8 mouse cellular contexts compared by ENCODE assay signal in the genomic region with DNA sequence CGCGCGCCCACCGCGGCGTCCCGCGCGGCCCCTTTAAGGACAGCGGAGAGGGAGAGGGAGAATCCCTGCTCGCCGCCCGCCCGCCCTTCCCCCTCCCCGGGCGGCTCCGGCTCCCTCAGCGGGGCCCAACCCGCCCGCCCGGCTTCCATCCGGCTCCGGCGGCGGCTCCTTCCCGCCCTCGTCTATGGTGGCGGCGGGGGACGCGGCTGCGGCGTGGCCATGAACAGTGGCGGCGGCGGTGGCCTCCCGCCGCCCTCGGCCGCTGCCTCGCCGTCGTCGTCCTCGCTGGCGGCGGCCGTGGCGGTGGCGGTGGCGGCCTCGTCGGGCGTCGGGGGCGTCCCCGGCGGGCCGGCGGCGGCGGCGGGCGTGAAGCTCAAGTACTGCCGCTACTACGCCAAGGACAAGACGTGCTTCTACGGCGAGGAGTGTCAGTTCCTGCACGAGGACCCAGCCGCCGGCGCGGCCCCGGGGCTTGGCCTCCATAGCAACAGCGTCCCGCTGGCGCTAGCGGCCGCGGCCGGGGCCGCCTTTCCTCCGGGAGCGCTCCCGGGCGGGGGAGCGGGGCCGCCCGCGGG. TPM values are rescaled to one million over a fixed set of nuclear protein-coding genes. Genes with fewer than 3 reads are reported as not detected.
A peak's percentile ranks its signal among the peaks of the same experiment; 100 is the strongest.
DNase-seq lines count a peak whose midpoint lies in the region; ATAC-seq lines count a peak whose summit lies in the region.

No protein-coding gene starts in this region.

- no peaks in the 10 kb centered on the region for H3K36me3 ChIP-seq in forebrain, embryonic 12.5 days (replicated peaks)
- 0 out of 2 replicates have a peak, but pooled peaks cover 3% of the 10 kb centered on the region for H3K36me3 ChIP-seq in hindbrain, embryonic 15.5 days
- peaks cover 6% of the 10 kb centered on the region; the same call in 1 of the 2 replicates for H3K36me3 ChIP-seq in limb, embryonic 12.5 days
- no peaks in the 10 kb centered on the region for H3K36me3 ChIP-seq in midbrain, embryonic 13.5 days

- peak overlapping the region; percentile 99 for H3K4me3 ChIP-seq in forebrain, embryonic 12.5 days (replicated peaks)
- peak overlapping the region; percentile 96 for H3K4me3 ChIP-seq in hindbrain, embryonic 15.5 days
- H3K4me3 ChIP-seq in limb, embryonic 12.5 days (replicated peaks) = peak overlapping the region; percentile 99
- H3K4me3 ChIP-seq in midbrain, embryonic 13.5 days (replicated peaks) = peak overlapping the region; percentile 98

- no peaks in the 10 kb centered on the region for H3K9me3 ChIP-seq in forebrain, embryonic 12.5 days
- no peaks in the 10 kb centered on the region for H3K9me3 ChIP-seq in hindbrain, embryonic 15.5 days
- H3K9me3 ChIP-seq in limb, embryonic 12.5 days = no peaks in the 10 kb centered on the region
- no peaks in the 10 kb centered on the region for H3K9me3 ChIP-seq in midbrain, embryonic 13.5 days

- peaks cover 36% of the 10 kb centered on the region for H3K4me1 ChIP-seq in forebrain, embryonic 12.5 days
- H3K4me1 ChIP-seq in hindbrain, embryonic 15.5 days (replicated peaks) = peaks cover 39% of the 10 kb centered on the region
- peaks cover 27% of the 10 kb centered on the region for H3K4me1 ChIP-seq in limb, embryonic 12.5 days (replicated peaks)
- H3K4me1 ChIP-seq in midbrain, embryonic 13.5 days (replicated peaks) = peaks cover 39% of the 10 kb centered on the region

- peak; percentile 89 for ATAC-seq in forebrain, embryonic 12.5 days (ENCODE audit: low FRiP score)
- peak; percentile 87 for ATAC-seq in hindbrain, embryonic 15.5 days (ENCODE audit: low FRiP score, low read depth)
- peak; percentile 80 for ATAC-seq in limb, embryonic 12.5 days (ENCODE audit: insufficient number of reproducible peaks, insufficient read depth, low FRiP score, low TSS enrichment, low read depth)
- ATAC-seq in midbrain, embryonic 13.5 days = peak; percentile 91

- peak overlapping the region; percentile 99 for H3K27ac ChIP-seq in forebrain, embryonic 12.5 days
- peak overlapping the region; percentile 95 for H3K27ac ChIP-seq in hindbrain, embryonic 15.5 days (replicated peaks)
- peak overlapping the region; percentile 99 for H3K27ac ChIP-seq in limb, embryonic 12.5 days
- H3K27ac ChIP-seq in midbrain, embryonic 13.5 days = peak overlapping the region; percentile 99

- peak overlapping the region; percentile 98 for H3K9ac ChIP-seq in forebrain, embryonic 12.5 days
- peak overlapping the region; percentile 96 for H3K9ac ChIP-seq in hindbrain, embryonic 15.5 days
- peak overlapping the region; percentile 96 for H3K9ac ChIP-seq in limb, embryonic 12.5 days (replicated peaks)
- H3K9ac ChIP-seq in midbrain, embryonic 13.5 days (replicated peaks) = peak overlapping the region; percentile 96

- DNase-seq in cerebellum, adult 11 months = peak; percentile 59
- no peak for DNase-seq in cerebellum, adult 9-10 months
- peak; percentile 38 to 81 for DNase-seq in adrenal gland, postnatal 36 days
- peak; percentile 59 to 87 for DNase-seq in spleen, postnatal 4 days (ENCODE audit: low spot score in 2 of 2)

- WGBS in forebrain, embryonic 12.5 days = 0% methylated on average over 56 of the region's 91 CpGs
- 1% methylated on average over 46 of the region's 91 CpGs for WGBS in hindbrain, embryonic 15.5 days
- under 1% methylated on average over 56 of the region's 91 CpGs for WGBS in limb, embryonic 12.5 days
- WGBS in midbrain, embryonic 13.5 days = under 1% methylated on average over 60 of the region's 91 CpGs

- peak overlapping the region; percentile 81 for H3K4me2 ChIP-seq in forebrain, embryonic 12.5 days
- H3K4me2 ChIP-seq in hindbrain, embryonic 15.5 days = peak overlapping the region; percentile 88
- peak overlapping the region; percentile 81 for H3K4me2 ChIP-seq in limb, embryonic 12.5 days
- peak overlapping the region; percentile 72 for H3K4me2 ChIP-seq in midbrain, embryonic 13.5 days (replicated peaks)

- H3K27me3 ChIP-seq in forebrain, embryonic 12.5 days = 0 out of 2 replicates have a peak, but pooled peaks cover 2% of the 10 kb centered on the region
- no peaks in the 10 kb centered on the region for H3K27me3 ChIP-seq in hindbrain, embryonic 15.5 days
- no peaks in the 10 kb centered on the region for H3K27me3 ChIP-seq in limb, embryonic 12.5 days
- H3K27me3 ChIP-seq in midbrain, embryonic 13.5 days = no peaks in the 10 kb centered on the region

RNA-seq across cellular contexts. Expression of gene Pan3, which starts 0.5 kb away (rescaled TPM):
- total RNA-seq in adrenal gland, postnatal 36 days (2021) = 100 to 1,000 TPM in 1 of 2 experiments, 10 to 100 TPM in 1; 92.1 to 101 TPM
- polyA plus RNA-seq in forebrain, embryonic 12.5 days (2016; fragmentation: Nextera tagmentation; extraction: Ambion mirVana) = 43.4 and 55.1 TPM in 2 replicates
- polyA plus RNA-seq in hindbrain, embryonic 15.5 days (2015; fragmentation: Nextera tagmentation; extraction: Ambion mirVana) = 58.5 and 64.1 TPM in 2 replicates
- 55.5 and 56.7 TPM in 2 replicates for polyA plus RNA-seq in limb, embryonic 12.5 days (2016; fragmentation: Nextera tagmentation; extraction: Ambion mirVana)
- polyA plus RNA-seq in midbrain, embryonic 13.5 days (2015; fragmentation: Nextera tagmentation; extraction: Ambion mirVana) = 68.3 and 75.8 TPM in 2 replicates

RNA-seq across cellular contexts. Expression of gene Flt3, which starts 30.2 kb away (rescaled TPM):
- total RNA-seq in adrenal gland, postnatal 36 days (2021) = under 1 TPM in 1 of 2 experiments, not detected in 1; 0.43 TPM
- polyA plus RNA-seq in forebrain, embryonic 12.5 days (2016; fragmentation: Nextera tagmentation; extraction: Ambion mirVana) = 0.05 and 0.11 TPM in 2 replicates
- 1.3 and 1.7 TPM in 2 replicates for polyA plus RNA-seq in hindbrain, embryonic 15.5 days (2015; fragmentation: Nextera tagmentation; extraction: Ambion mirVana)
- 0.05 and 0.20 TPM in 2 replicates for polyA plus RNA-seq in limb, embryonic 12.5 days (2016; fragmentation: Nextera tagmentation; extraction: Ambion mirVana)
- 0.09 and 0.12 TPM in 2 replicates for polyA plus RNA-seq in midbrain, embryonic 13.5 days (2015; fragmentation: Nextera tagmentation; extraction: Ambion mirVana)
